Mouse (Mus musculus) liver, postnatal 0 days (tissue): Measurements from ENCODE around the gene Gm27179. TPM values are rescaled to one million over a fixed set of nuclear protein-coding genes. Genes with fewer than 3 reads are reported as not detected.
"Not testable (repeated sequence)": the region's sequence is repeated elsewhere in the genome, so short reads cannot be mapped to it uniquely, and the experiment has no call there.

Source experiments
- ATAC-seq: fragments of 200-750 bp; cut with Nextera tagmentation; 2 replicates; pipeline ENCODE4 v1.8.0; 2017; ENCODE audit warnings: mild to moderate bottlenecking, moderate library complexity
- DNase-seq: peaks from one replicate; pipeline ENCODE4 v3.0.0-alpha.2; 2016
- H3K27ac ChIP-seq: fragments of 300-500 bp; sonication (generic); 2 replicates; pipeline ENCODE4 v1.5.1; 2014; ENCODE audit warnings: antibody characterized with exemption, moderate library complexity, mild to moderate bottlenecking, low read depth
- H3K27me3 ChIP-seq: fragments of 300-500 bp; sonication (generic); 2 replicates; pipeline ENCODE4 v1.6.1; 2014; ENCODE audit warnings: low read length, control low read depth, mixed read lengths; ENCODE audit not compliant: insufficient read depth
- H3K36me3 ChIP-seq: fragments of 300-500 bp; sonication (generic); replicated peaks from 2 replicates; pipeline ENCODE4 v1.6.1; 2014; ENCODE audit warnings: mild to moderate bottlenecking, control low read depth, low read length, moderate library complexity, mixed read lengths; ENCODE audit not compliant: insufficient read depth
- H3K4me1 ChIP-seq: fragments of 300-500 bp; sonication (generic); 2 replicates; pipeline ENCODE4 v1.6.1; 2014; ENCODE audit warnings: antibody characterized with exemption, mild to moderate bottlenecking, control low read depth; ENCODE audit not compliant: insufficient read depth
- H3K4me2 ChIP-seq: fragments of 300-500 bp; sonication (generic); 2 replicates; pipeline ENCODE4 v1.6.1; 2014; ENCODE audit warnings: low read depth, mild to moderate bottlenecking, low read length, moderate library complexity, mixed read lengths
- H3K4me3 ChIP-seq: fragments of 300-500 bp; sonication (generic); 2 replicates; pipeline ENCODE4 v1.5.1; 2014; ENCODE audit warnings: low read depth, low read length
- H3K9ac ChIP-seq: fragments of 300-500 bp; sonication (generic); replicated peaks from 2 replicates; pipeline ENCODE4 v1.6.1; 2014; ENCODE audit warnings: mild to moderate bottlenecking, moderate library complexity
- H3K9me3 ChIP-seq: fragments of 300-500 bp; sonication (generic); 2 replicates; pipeline ENCODE4 v1.6.1; 2016; ENCODE audit warnings: mild to moderate bottlenecking, control low read depth, low read length, mixed read lengths
- WGBS: fragments of 180-500 bp; shearing (Covaris S2); extraction: QIAGEN DNeasy Blood & Tissue Kit; methylation state at CpG from one replicate; pipeline ENCODE4 v1.1.7; 2014; ENCODE audit not compliant: insufficient replicate concordance; 5-methylcytosine and 5-hydroxymethylcytosine counted together
- polyA plus RNA-seq: library from polyadenylated mRNA; unstranded; fragments of >200 nt; fragmentation: Nextera tagmentation; extraction: Ambion mirVana; gene quantifications from 2 replicates; pipeline ENCODE4 v1.2.1, GENCODE M21; 2015

Gene Gm27179
- polyA plus RNA-seq, 1 experiment from 2014 or later = not detected

DNA sequence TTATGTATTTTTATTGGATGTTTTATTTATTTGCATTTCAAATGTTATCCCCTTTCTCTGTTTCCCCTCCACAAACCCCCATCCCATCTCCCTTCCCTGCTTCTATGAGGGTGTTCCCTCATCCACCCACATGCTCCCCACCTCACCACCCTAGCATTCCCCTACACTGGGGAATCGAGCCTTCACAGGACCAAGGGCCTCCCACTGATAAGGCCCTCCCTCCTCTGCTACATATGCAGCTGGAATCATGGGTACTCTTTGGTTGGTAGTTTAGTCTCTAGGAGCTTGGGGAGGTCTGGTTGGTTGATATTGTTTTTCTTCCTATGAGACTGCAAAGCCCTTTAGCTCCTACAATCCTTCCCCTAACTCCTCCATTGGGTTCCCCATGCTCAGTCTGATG, 13.9 kb upstream of the Gm27179 start:
- not testable (repeated sequence) for H3K4me3 ChIP-seq, H3K9ac ChIP-seq, H3K36me3 ChIP-seq, H3K27ac ChIP-seq, H3K4me2 ChIP-seq, H3K27me3 ChIP-seq, DNase-seq, H3K4me1 ChIP-seq, H3K9me3 ChIP-seq
- peak; percentile 52 for ATAC-seq
- WGBS = no CpG with 5 or more reads among the region's 1 CpGs

DNA sequence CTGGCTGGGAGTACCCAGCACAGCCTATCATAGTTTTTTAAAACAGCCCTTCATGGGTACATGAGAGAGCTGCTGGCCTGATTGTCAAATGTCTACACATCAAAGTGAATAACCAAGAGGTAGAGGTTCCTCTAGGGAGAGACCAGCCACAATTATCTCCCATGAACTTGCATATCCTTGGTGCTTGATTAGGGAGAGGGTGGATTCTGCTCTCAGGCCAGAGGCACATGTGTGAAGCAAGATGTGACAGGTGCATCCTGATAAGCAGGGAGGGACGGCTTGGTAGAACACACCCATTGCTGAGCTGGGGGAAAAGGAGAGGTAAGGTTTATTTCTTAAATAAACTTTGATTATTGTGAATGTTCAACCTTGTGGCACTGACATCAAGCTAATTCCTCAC, 10.7 kb upstream of the Gm27179 start:
- H3K9ac ChIP-seq, H3K4me3 ChIP-seq, DNase-seq, H3K27ac ChIP-seq, H3K4me1 ChIP-seq, H3K36me3 ChIP-seq, H3K9me3 ChIP-seq, H3K27me3 ChIP-seq, H3K4me2 ChIP-seq: not testable (repeated sequence)
- no CpG with 5 or more reads among the region's 1 CpGs for WGBS
- peak; percentile 99 for ATAC-seq

DNA sequence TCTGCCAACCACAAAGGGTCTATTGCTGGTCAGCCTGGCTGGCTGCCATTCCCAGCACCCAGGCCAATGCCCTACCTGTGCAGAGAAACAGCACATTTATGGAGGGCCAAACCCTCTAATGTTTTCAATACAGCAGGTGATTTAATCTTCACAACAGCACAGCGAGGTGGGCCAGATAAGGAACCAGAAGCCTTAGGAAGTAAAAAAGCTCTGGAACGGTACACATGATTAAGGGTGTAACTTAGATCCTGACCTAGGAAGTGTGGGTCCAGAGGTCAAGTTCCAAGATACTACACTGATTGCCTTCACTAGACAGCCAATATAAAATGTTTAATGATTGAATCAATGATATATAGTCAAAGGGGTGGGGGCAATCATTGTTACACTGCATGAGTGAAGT, 8.5 kb upstream of the Gm27179 start:
- H3K36me3 ChIP-seq, H3K9ac ChIP-seq, H3K9me3 ChIP-seq, ATAC-seq, H3K4me3 ChIP-seq, H3K27ac ChIP-seq, DNase-seq, H3K4me1 ChIP-seq, H3K4me2 ChIP-seq, H3K27me3 ChIP-seq: not testable (repeated sequence)
- WGBS = no CpG with 5 or more reads among the region's 2 CpGs

GRCm38 (mm10) chr14:69507000-69507399, 5.3 kb downstream of the Gm27179 start:
- ATAC-seq, H3K4me3 ChIP-seq: not testable (repeated sequence)

GRCm38 (mm10) chr14:69503174-69503573, 9.2 kb downstream of the Gm27179 start, which contains the start of gene Gm16867:
Gene Gm16867, minus strand, starts transcription at chr14:69503362.
- not testable (repeated sequence) for H3K27me3 ChIP-seq, H3K9me3 ChIP-seq, H3K4me3 ChIP-seq, DNase-seq, H3K9ac ChIP-seq, H3K36me3 ChIP-seq, H3K4me1 ChIP-seq, H3K27ac ChIP-seq, H3K4me2 ChIP-seq
- peak; percentile 97 for ATAC-seq
- WGBS = no CpG with 5 or more reads among the region's 29 CpGs

More at GRCm38 (mm10) chr14:69507000-69507399, 5.3 kb downstream of the Gm27179 start:
- no CpG with 5 or more reads among the region's 1 CpGs for WGBS
- not testable (repeated sequence) for H3K9ac ChIP-seq, H3K4me1 ChIP-seq, H3K36me3 ChIP-seq, H3K27me3 ChIP-seq, H3K27ac ChIP-seq, H3K4me2 ChIP-seq, DNase-seq, H3K9me3 ChIP-seq

DNA sequence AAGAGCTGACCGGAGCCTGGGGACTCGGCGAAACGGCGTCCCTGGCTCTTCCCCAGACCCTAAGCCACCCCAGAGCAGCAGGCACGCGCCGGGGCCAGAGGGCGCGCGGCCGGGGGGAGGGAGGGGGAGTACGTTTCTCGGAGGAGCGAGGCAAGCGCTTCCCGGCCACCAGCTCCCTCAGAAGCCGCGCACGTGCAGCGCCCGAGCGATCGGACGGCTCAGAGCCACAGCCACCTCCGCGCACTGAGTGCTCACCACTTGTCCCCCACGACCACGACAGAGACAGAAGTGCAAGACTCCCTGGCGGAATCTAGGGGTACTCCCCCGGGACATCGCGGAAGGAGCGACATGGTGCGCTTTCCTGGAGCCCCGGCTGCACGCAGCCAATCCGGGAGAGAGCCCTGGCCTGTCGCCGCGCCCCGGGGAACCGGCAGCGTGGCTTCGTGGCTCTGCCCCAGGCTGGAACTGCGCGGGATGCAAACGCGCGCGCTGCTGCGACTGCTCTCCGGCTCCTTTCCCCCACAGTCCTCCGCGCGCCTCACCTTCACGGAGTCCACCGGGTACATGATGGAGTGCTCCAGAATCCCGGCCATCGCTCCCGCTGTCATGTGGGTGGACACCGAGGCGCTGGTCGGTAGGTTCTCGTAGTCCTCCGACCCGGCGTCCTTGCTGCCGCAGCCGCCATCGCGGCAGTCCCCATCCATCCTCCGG, 9.8 kb downstream of the Gm27179 start:
- H3K4me2 ChIP-seq, DNase-seq, H3K9ac ChIP-seq, H3K36me3 ChIP-seq, H3K9me3 ChIP-seq, H3K27me3 ChIP-seq, H3K4me3 ChIP-seq, H3K27ac ChIP-seq, H3K4me1 ChIP-seq: not testable (repeated sequence)
- peak; percentile 49 for ATAC-seq
- no CpG with 5 or more reads among the region's 73 CpGs for WGBS

DNA sequence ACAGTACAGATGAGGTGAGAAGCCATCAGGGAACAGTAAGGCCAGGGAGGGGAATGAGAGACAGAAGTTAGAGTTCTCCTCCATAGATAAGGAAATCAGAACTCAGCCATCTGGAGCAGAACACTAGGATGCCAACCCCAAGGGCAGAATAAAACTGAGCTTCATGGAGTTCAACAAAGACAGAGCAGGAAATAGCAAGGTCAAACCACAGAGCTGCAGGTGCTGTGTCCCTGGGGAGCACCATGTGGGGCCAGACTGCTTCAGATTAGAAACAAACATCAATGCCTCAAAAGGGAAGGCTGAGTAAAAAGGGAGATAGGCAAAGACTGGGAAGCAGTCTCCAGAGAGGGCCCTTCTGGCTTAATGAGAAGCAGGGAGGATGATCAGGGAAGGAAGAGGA, 16.1 kb downstream of the Gm27179 start:
- H3K36me3 ChIP-seq, H3K9ac ChIP-seq, H3K4me1 ChIP-seq, H3K4me2 ChIP-seq, H3K4me3 ChIP-seq, H3K27ac ChIP-seq, H3K9me3 ChIP-seq, H3K27me3 ChIP-seq, DNase-seq: not testable (repeated sequence)
- ATAC-seq = 0 out of 2 replicates have a peak, but pooled peaks have one; percentile 2

DNA sequence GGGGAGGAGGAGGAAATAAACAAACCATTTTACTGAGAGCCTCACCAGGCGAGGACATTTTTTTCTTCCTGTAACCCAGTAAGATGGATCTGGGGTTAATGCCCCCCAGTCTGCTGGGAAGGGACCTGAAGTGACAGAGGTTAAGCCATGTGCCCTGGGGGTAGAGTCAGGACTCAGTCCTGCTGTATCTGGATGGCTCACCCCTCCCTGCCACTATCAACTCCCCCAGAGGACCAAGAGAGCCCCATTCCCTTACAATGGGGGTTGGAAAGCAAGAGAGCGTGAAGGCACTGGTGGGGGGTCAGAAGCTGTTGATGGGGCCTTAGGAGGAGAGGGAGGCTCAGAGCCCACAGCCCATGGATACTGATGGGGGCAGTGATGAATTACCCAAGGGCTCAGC, 17.4 kb downstream of the Gm27179 start:
- not testable (repeated sequence) for H3K27ac ChIP-seq, H3K27me3 ChIP-seq, H3K36me3 ChIP-seq, H3K4me1 ChIP-seq, H3K4me2 ChIP-seq, H3K4me3 ChIP-seq, DNase-seq, H3K9ac ChIP-seq, H3K9me3 ChIP-seq
- no CpG with 5 or more reads among the region's 2 CpGs for WGBS
- peak; percentile 24; the same call in 1 of the 2 replicates for ATAC-seq

DNA sequence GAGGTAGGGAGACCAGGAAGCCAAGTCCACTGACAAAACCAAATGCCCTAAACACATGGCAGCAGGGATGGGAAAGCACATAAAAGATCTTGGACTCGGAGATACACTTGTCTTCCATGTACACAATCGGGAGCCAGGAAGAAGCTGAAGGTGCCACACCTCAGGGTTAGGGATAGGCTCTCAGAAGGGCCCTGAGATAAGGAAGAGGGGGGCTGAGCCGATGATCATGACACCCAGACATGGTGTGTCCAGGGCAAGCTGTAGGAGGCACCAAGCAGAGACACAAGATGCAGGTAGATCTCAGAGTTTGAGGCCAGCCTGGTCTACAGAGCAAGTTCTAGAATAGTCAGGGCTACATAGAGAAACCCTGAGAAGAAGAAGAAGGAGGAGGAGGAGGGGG, 17.8 kb downstream of the Gm27179 start:
- not testable (repeated sequence) for H3K4me2 ChIP-seq, H3K36me3 ChIP-seq, H3K9me3 ChIP-seq, H3K4me1 ChIP-seq, H3K27ac ChIP-seq, DNase-seq, H3K4me3 ChIP-seq, H3K9ac ChIP-seq, H3K27me3 ChIP-seq
- ATAC-seq = peak; percentile 86
- WGBS = no CpG with 5 or more reads among the region's 3 CpGs

GRCm38 (mm10) chr14:69488001-69488400, 24.3 kb downstream of the Gm27179 start:
- H3K4me3 ChIP-seq, H3K9ac ChIP-seq, H3K27me3 ChIP-seq, H3K27ac ChIP-seq, H3K4me1 ChIP-seq, H3K36me3 ChIP-seq, H3K9me3 ChIP-seq, H3K4me2 ChIP-seq, DNase-seq: not testable (repeated sequence)
- peak; percentile 67 for ATAC-seq
- no CpG with 5 or more reads among the region's 10 CpGs for WGBS
